Mouse (Mus musculus) stomach, embryonic 14.5 days (tissue): ENCODE results near the gene Nsmce1. TPM values are rescaled to one million over a fixed set of nuclear protein-coding genes. Genes with fewer than 3 reads are reported as not detected.

Source experiments
- ATAC-seq: fragments of 200-750 bp; cut with Nextera tagmentation; 2 replicates; pipeline ENCODE4 v1.8.0; 2017; ENCODE audit warnings: low read depth, moderate TSS enrichment; ENCODE audit not compliant: insufficient number of reproducible peaks, insufficient read depth, low FRiP score
- H3K27ac ChIP-seq: fragments of 300-500 bp; sonication (generic); 2 replicates; pipeline ENCODE4 v1.5.1; 2014; ENCODE audit warnings: mild to moderate bottlenecking, low read length, moderate library complexity, mixed read lengths
- H3K27me3 ChIP-seq: fragments of 300-500 bp; sonication (generic); 2 replicates; pipeline ENCODE4 v1.6.1; 2014; ENCODE audit warnings: low read length, control low read depth, mixed read lengths; ENCODE audit not compliant: control insufficient read depth, insufficient read depth
- H3K36me3 ChIP-seq: fragments of 300-500 bp; sonication (generic); 2 replicates; pipeline ENCODE4 v1.6.1; 2014; ENCODE audit warnings: mild to moderate bottlenecking, control low read depth, low read length, moderate library complexity, mixed read lengths; ENCODE audit not compliant: control insufficient read depth, insufficient read depth
- H3K4me1 ChIP-seq: fragments of 300-500 bp; sonication (generic); 2 replicates; pipeline ENCODE4 v1.6.1; 2014; ENCODE audit warnings: low read length, control low read depth, mixed read lengths; ENCODE audit not compliant: control insufficient read depth, insufficient read depth
- H3K4me2 ChIP-seq: fragments of 300-500 bp; sonication (generic); replicated peaks from 2 replicates; pipeline ENCODE4 v1.6.1; 2014; ENCODE audit warnings: low read depth, low read length, control low read depth
- H3K4me3 ChIP-seq: fragments of 300-500 bp; sonication (generic); 2 replicates; pipeline ENCODE4 v1.5.1; 2014; ENCODE audit warnings: low read depth, low read length, control low read depth
- H3K9ac ChIP-seq: fragments of 300-500 bp; sonication (generic); replicated peaks from 2 replicates; pipeline ENCODE4 v1.6.1; 2014; ENCODE audit warnings: low read depth, mild to moderate bottlenecking, control low read depth, low read length, moderate library complexity, mixed read lengths
- H3K9me3 ChIP-seq: fragments of 300-500 bp; sonication (generic); 2 replicates; pipeline ENCODE4 v1.6.1; 2016; ENCODE audit warnings: low read depth, low read length, control low read depth; ENCODE audit not compliant: control insufficient read depth
- whole genome bisulfite sequencing: fragments of 180-500 bp; shearing (Covaris S2); extraction: QIAGEN DNeasy Blood & Tissue Kit; methylation state at CpG from one replicate; pipeline ENCODE4 v1.1.7; 2014; 5-methylcytosine and 5-hydroxymethylcytosine counted together
- polyA plus RNA-seq: library from polyadenylated mRNA; unstranded; fragments of >200 nt; fragmentation: Nextera tagmentation; extraction: Ambion mirVana; gene quantifications from 2 replicates; pipeline ENCODE4 v1.2.1, GENCODE M21; 2014

Gene Nsmce1
- polyA plus RNA-seq, 1 experiment from 2014 or later, result 140 TPM

DNA sequence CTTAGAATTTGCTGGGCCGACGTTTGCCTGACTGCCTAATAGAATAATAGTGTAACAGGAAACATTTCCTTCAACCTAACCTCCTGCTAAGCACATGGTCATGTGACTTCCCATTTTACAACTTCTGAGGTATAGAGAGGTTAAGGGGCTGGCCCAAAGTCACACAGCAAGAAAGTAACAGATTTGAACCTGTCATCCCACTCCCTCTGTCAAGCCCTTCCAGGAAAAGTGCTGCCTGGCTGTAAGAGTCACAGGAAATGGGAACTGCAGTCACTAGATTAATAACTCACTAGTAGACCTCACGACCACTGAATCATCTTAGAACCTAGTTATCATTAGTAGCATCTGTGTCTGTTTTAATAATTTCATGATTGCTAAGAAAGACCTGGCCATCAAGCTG is 68.3 kb downstream of the Nsmce1 start:
- Histone ChIP-seq H3K36me3 (no peaks in the 10 kb centered on the region), H3K27me3 (no peaks in the 10 kb centered on the region), H3K9ac (no peak overlapping the region), H3K27ac (no peak overlapping the region), H3K4me1 (no peaks in the 10 kb centered on the region), H3K4me2 (no peak overlapping the region), H3K9me3 (no peaks in the 10 kb centered on the region), H3K4me3 (no peak overlapping the region)
- WGBS, result 56% methylated on average over 3 of the region's 3 CpGs
- ATAC-seq, result no peak

DNA sequence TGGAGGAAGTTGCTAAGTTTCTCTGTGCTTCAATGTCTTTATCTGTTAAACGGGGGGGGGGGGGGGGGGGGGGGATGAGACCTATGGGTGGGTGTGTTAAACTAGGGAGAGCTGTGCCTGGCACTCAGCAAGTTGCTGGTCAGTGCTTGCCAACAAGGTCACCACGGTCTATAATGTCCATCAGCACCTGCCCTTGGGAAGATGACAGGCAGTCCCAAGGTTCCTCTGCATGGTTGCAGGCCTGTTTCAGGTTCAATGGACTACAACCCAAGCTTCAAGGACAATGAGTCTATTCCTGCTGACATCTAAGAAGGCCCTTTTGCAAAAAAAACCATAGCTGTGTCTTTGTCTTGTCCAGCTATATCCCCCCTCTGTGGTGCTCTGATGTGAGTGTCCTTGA is 69.5 kb downstream of the Nsmce1 start:
- H3K4me1 ChIP-seq, result no peaks in the 10 kb centered on the region
- no peak overlapping the region for H3K9ac ChIP-seq
- 56% methylated on average over 2 of the region's 2 CpGs for WGBS
- no peak overlapping the region for H3K27ac ChIP-seq
- H3K36me3 ChIP-seq, result no peaks in the 10 kb centered on the region
- H3K4me2 ChIP-seq, result no peak overlapping the region
- no peaks in the 10 kb centered on the region for H3K27me3 ChIP-seq
- no peak overlapping the region for H3K4me3 ChIP-seq
- ATAC-seq, result no peak
- H3K9me3 ChIP-seq, result no peaks in the 10 kb centered on the region

DNA sequence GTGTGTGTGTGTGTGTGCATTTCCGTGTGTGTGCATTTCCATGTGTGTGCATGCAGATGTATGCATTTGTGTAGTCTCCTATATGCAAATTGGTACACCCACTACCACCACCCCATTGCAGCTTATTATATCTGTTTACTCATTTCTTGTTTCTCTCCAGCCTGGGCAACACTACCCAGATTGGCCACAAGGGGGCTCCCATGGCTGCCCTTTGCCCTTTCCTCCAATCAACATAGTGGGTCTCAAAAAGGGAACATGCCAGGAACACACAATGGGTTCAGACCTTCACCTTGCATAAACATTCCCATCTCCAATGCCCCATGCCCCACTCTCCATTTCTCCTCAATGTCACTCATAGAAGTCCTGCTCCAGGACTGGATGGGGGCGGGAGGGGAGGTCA is 71.2 kb downstream of the Nsmce1 start:
- Histone ChIP-seq H3K27ac (no peak overlapping the region), H3K4me2 (no peak overlapping the region), H3K4me3 (no peak overlapping the region), H3K4me1 (no peaks in the 10 kb centered on the region), H3K9me3 (no peaks in the 10 kb centered on the region), H3K9ac (no peak overlapping the region), H3K36me3 (no peaks in the 10 kb centered on the region), H3K27me3 (no peaks in the 10 kb centered on the region)
- no peak for ATAC-seq
- 73% methylated on average over 2 of the region's 2 CpGs for WGBS

DNA sequence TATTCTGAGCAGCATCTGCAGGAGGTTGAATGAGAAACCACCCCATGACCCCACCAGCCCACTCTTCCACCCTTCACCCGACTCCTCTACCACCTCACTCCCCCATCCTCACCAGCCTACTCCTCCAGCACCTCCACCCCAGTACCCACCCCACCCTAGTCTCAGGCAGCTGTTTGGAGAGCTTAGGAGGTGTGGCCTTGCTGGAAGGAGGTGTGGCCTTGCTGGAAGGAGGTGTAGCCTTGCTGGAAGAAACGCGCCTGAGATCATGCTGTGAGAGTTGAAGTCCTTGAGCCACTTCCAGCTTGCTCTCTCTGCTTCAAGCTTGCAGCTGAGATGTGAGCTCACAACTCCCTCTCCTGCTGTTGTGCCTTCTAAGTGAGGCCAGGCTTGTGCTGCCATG is 73.0 kb downstream of the Nsmce1 start:
- Histone ChIP-seq H3K36me3 (no peaks in the 10 kb centered on the region), H3K4me1 (no peaks in the 10 kb centered on the region), H3K27ac (no peak overlapping the region), H3K4me3 (no peak overlapping the region), H3K9ac (no peak overlapping the region), H3K9me3 (no peaks in the 10 kb centered on the region), H3K27me3 (no peaks in the 10 kb centered on the region), H3K4me2 (no peak overlapping the region)
- peak; percentile 51; the same call in 1 of the 2 replicates for ATAC-seq
- WGBS, result 19% methylated on average over 3 of the region's 3 CpGs

Other genes with a start within 250 kb of the Nsmce1 start
- 9.9 and 10.2 TPM in 2 replicates for gene Kdm8, start 46.9 kb downstream of the Nsmce1 start, polyA plus RNA-seq
- 6.3 and 7.2 TPM in 2 replicates for gene Il4ra, start 60.5 kb upstream of the Nsmce1 start, polyA plus RNA-seq
- gene Il21r, start 111.8 kb upstream of the Nsmce1 start, polyA plus RNA-seq, result 0.46 and 0.49 TPM in 2 replicates
- 37.0 and 37.7 TPM in 2 replicates for gene Gtf3c1, start 216.2 kb upstream of the Nsmce1 start, polyA plus RNA-seq
- gene D430042O09Rik, start 216.3 kb upstream of the Nsmce1 start, polyA plus RNA-seq, result 9.8 and 11.7 TPM in 2 replicates